Comparison of ENCODE assay signal across 22 mouse cellular contexts in genomic region chr14:102898445-102898844, GRCm38 (mm10).
DNase-seq lines count a peak whose midpoint lies in the region; ATAC-seq and TF ChIP-seq lines count a peak whose summit lies in the region.
"Had no signal": no experiment of that assay in that cellular context is flagged by ENCODE, and none has a peak within 500 bp of the region (broad histone marks: within the 10 kb centered on the region; RNA-seq: fewer than 3 reads in every experiment).

No protein-coding gene starts in this region.

- no peak overlapping the region for H3K4me2 ChIP-seq in kidney, embryonic 14.5 days (replicated peaks; ENCODE audit: low read depth, low read length)
- H3K4me2 ChIP-seq: liver, embryonic 15.5 days; neural tube, embryonic 15.5 days had no signal

- 55% methylated on average over 4 of the region's 4 CpGs for WGBS in kidney, adult 2 months
- WGBS in kidney, embryonic 14.5 days, result 89% methylated on average over 4 of the region's 4 CpGs

- TF ChIP-seq POLR2A in kidney, adult 2 months (IDR thresholded peaks at IDR 0.05; ENCODE audit: low read depth, low read length), result no peak

- 0 out of 2 replicates have a peak, but pooled peaks have one; percentile 10 for ATAC-seq in frontal cortex, adult (ENCODE audit: low TSS enrichment)
- ATAC-seq in kidney, embryonic 14.5 days (ENCODE audit: low FRiP score, low TSS enrichment), result no peak
- ATAC-seq: hindbrain, embryonic 16.5 days; intestine, postnatal 0 days had no signal

- no peaks in the 10 kb centered on the region for H3K9me3 ChIP-seq in kidney, embryonic 14.5 days (ENCODE audit: control insufficient read depth, low read length)
- H3K9me3 ChIP-seq: liver, embryonic 15.5 days; neural tube, embryonic 15.5 days had no signal

- no peak overlapping the region for H3K27ac ChIP-seq in kidney, adult 2 months (ENCODE audit: insufficient read depth, low read depth, low read length)
- no peak overlapping the region for H3K27ac ChIP-seq in kidney, embryonic 14.5 days (ENCODE audit: low read depth, low read length)
- H3K27ac ChIP-seq: liver, embryonic 15.5 days; neural tube, embryonic 15.5 days; stomach, postnatal 0 days had no signal

- no peak overlapping the region for H3K4me3 ChIP-seq in kidney, adult 2 months (ENCODE audit: insufficient read depth, low read depth, low read length)
- H3K4me3 ChIP-seq in kidney, embryonic 14.5 days (ENCODE audit: low read length), result no peak overlapping the region
- H3K4me3 ChIP-seq: erythroblast, embryonic 14.5 days; liver, embryonic 15.5 days; myocyte; neural tube, embryonic 15.5 days had no signal

- no peak for DNase-seq in frontal cortex, postnatal 36 days (ENCODE audit: low spot score in 2 of 2)
- DNase-seq in kidney, adult 2 months, result peak; percentile 69
- DNase-seq in 3T3-L1 (ENCODE audit: low read depth, low spot score), result peak; percentile 73
- DNase-seq in brain, adult 2 months (ENCODE audit: low read depth, low spot score), result peak; percentile 67
- DNase-seq in layer of hippocampus, postnatal 36 days, result no peak
- DNase-seq in layer of hippocampus, adult 8-10 months (ENCODE audit: low spot score in 2 of 2), result no peak
- DNase-seq: adrenal gland, adult 8-10 months; cerebellum, adult 11-12 months; cerebellum, postnatal 36 days; kidney, postnatal 4 days; midbrain, embryonic 14.5 days; right cerebral cortex, postnatal 25 days; thymus, postnatal 14 days had no signal

- TF ChIP-seq CTCF in kidney, adult 2 months (conservative IDR thresholded peaks at IDR 0.05; ENCODE audit: insufficient read depth, insufficient read length, low read depth, low read length), result no peak

- H3K36me3 ChIP-seq in kidney, adult 2 months (ENCODE audit: control insufficient read depth, insufficient read depth, low read length), result no peaks in the 10 kb centered on the region
- H3K36me3 ChIP-seq in kidney, embryonic 14.5 days (ENCODE audit: control insufficient read depth, insufficient read depth, low read length), result no peaks in the 10 kb centered on the region
- H3K36me3 ChIP-seq: liver, embryonic 15.5 days; neural tube, embryonic 15.5 days had no signal

- no peaks in the 10 kb centered on the region for H3K27me3 ChIP-seq in kidney, adult 2 months (replicated peaks; ENCODE audit: control insufficient read depth, insufficient read depth, low read length)
- H3K27me3 ChIP-seq in kidney, embryonic 14.5 days (ENCODE audit: control insufficient read depth, insufficient read depth, low read length), result no peaks in the 10 kb centered on the region
- H3K27me3 ChIP-seq: liver, embryonic 15.5 days; neural tube, embryonic 15.5 days had no signal

- no peak overlapping the region for H3K9ac ChIP-seq in kidney, embryonic 14.5 days (ENCODE audit: low read depth, low read length)
- H3K9ac ChIP-seq: liver, embryonic 15.5 days; neural tube, embryonic 15.5 days had no signal

- H3K4me1 ChIP-seq in kidney, adult 2 months (ENCODE audit: control insufficient read depth, insufficient read depth, low read length), result no peaks in the 10 kb centered on the region
- H3K4me1 ChIP-seq in kidney, embryonic 14.5 days (ENCODE audit: control insufficient read depth, insufficient read depth, low read length), result no peaks in the 10 kb centered on the region
- H3K4me1 ChIP-seq: liver, embryonic 15.5 days; neural tube, embryonic 15.5 days had no signal

Comparison
In these comparisons a context has a peak if more than half of its experiments do, and no peak if none do; other contexts are left out.
1. DNase-seq: peak in kidney, adult 2 months (single experiment), 3T3-L1 (single experiment) and brain, adult 2 months (single experiment); none in frontal cortex, postnatal 36 days (0 of 2), layer of hippocampus, postnatal 36 days (0 of 2) and layer of hippocampus, adult 8-10 months (0 of 2).